Mouse (Mus musculus): ENCODE measurements around the gene Tomm40.
A peak's percentile ranks its signal among the peaks of the same experiment; 100 is the strongest.

- peak; percentile 41; the same call in 1 of the 2 replicates for TF ChIP-seq CTCF (IDR thresholded peaks at IDR 0.05; ENCODE audit: low read depth)
- TF ChIP-seq EP300 (IDR thresholded peaks at IDR 0.05; ENCODE audit: low read depth), result peak; percentile 92
Measured at GRCm38 (mm10) chr7:19664955-19665841, 50.0 kb downstream of the Tomm40 start, which contains the start of gene Clptm1.
